Mouse (Mus musculus) adrenal gland, adult 8-10 months (tissue): ENCODE results near the gene Tas2r134. TPM values are rescaled to one million over a fixed set of nuclear protein-coding genes. Genes with fewer than 3 reads are reported as not detected.

ENCODE experiments used
- DNase-seq: peaks from one replicate; pipeline ENCODE4 v3.0.0; 2022
- total RNA-seq, 4 experiments: library from RNA; stranded (reverse); gene quantifications; 2 replicates each; pipeline ENCODE4 v1.2.4; 2022

Tas2r134 gene
- total RNA-seq, result not detected

- DNase-seq, result no peak
Observed at GRCm38 (mm10) chr2:51627211-51627610, at the start of gene Tas2r134. Gene Tas2r134 (plus strand): TSS chr2:51627511.

GRCm38 (mm10) chr2:51579767-51580166 lies 47.5 kb upstream of the Tas2r134 start:
- no peak for DNase-seq

GRCm38 (mm10) chr2:51584050-51585046 lies 43.0 kb upstream of the Tas2r134 start:
- DNase-seq, result no peak

- DNase-seq, result no peak
Observed at GRCm38 (mm10) chr2:51588336-51588735, 39.0 kb upstream of the Tas2r134 start.

GRCm38 (mm10) chr2:51588895-51589294 lies 38.4 kb upstream of the Tas2r134 start:
- DNase-seq, result no peak

GRCm38 (mm10) chr2:51589627-51590026 lies 37.7 kb upstream of the Tas2r134 start:
- DNase-seq, result no peak

- no peak for DNase-seq
Observed at GRCm38 (mm10) chr2:51590308-51590707, 37.0 kb upstream of the Tas2r134 start.

- no peak for DNase-seq
Observed at GRCm38 (mm10) chr2:51592157-51592556, 35.2 kb upstream of the Tas2r134 start.

- DNase-seq, result no peak
Observed at GRCm38 (mm10) chr2:51599473-51600201, 27.7 kb upstream of the Tas2r134 start.

GRCm38 (mm10) chr2:51600202-51600487 lies 27.2 kb upstream of the Tas2r134 start:
- DNase-seq, result no peak

GRCm38 (mm10) chr2:51600873-51601272 lies 26.4 kb upstream of the Tas2r134 start:
- DNase-seq, result no peak

- DNase-seq, result no peak
Observed at GRCm38 (mm10) chr2:51610305-51610704, 17.0 kb upstream of the Tas2r134 start.

GRCm38 (mm10) chr2:51610897-51611296 lies 16.4 kb upstream of the Tas2r134 start:
- no peak for DNase-seq

- DNase-seq, result no peak
Observed at GRCm38 (mm10) chr2:51613716-51614115, 13.6 kb upstream of the Tas2r134 start.

- no peak for DNase-seq
Observed at GRCm38 (mm10) chr2:51621931-51622330, 5.4 kb upstream of the Tas2r134 start.

- DNase-seq, result no peak
Observed at GRCm38 (mm10) chr2:51626007-51626406, 1.3 kb upstream of the Tas2r134 start.

- no peak for DNase-seq
Observed at GRCm38 (mm10) chr2:51631428-51631827, 4.1 kb downstream of the Tas2r134 start.

- no peak for DNase-seq
Observed at GRCm38 (mm10) chr2:51637681-51638080, 10.4 kb downstream of the Tas2r134 start.

GRCm38 (mm10) chr2:51641635-51642034 lies 14.3 kb downstream of the Tas2r134 start:
- no peak for DNase-seq

GRCm38 (mm10) chr2:51643244-51644139 lies 16.2 kb downstream of the Tas2r134 start:
- peak; percentile 64 for DNase-seq

GRCm38 (mm10) chr2:51647972-51648371 lies 20.7 kb downstream of the Tas2r134 start:
- no peak for DNase-seq

- DNase-seq, result no peak
Observed at GRCm38 (mm10) chr2:51649887-51650286, 22.6 kb downstream of the Tas2r134 start.

- no peak for DNase-seq
Observed at GRCm38 (mm10) chr2:51652086-51652485, 24.8 kb downstream of the Tas2r134 start.
